Mouse (Mus musculus) liver, embryonic 14.5 days (tissue): ENCODE measurements around the gene Ces5a.

Experiments used
- CTCF ChIP-seq: IDR thresholded peaks from 2 replicates; pipeline ENCODE4 v1.5.1; 2016; ENCODE audit warnings: antibody characterized with exemption, low read depth, control low read depth
- EP300 ChIP-seq: IDR thresholded peaks from 2 replicates; pipeline ENCODE4 v1.6.1; 2016; ENCODE audit warnings: antibody characterized with exemption, low read depth

DNA sequence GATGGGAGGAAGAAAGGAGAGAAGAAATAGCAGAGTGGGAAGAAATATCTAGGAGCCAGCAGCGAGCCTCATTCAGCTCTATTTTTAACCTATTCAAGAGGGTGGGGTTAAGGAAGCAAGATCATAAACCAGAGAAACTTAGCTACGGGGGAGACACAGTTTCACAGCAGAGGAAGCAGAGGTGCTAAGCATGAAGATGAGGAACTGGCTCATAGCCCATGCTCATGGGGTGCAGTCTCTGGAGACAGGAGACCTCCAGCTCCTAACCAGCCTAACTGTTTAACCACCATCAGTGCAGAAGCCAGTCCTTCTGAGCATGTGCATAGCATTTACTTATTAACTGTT, 34.5 kb upstream of the Ces5a start:
- no peak for TF ChIP-seq CTCF
- no peak for TF ChIP-seq EP300
